Mouse (Mus musculus): ENCODE measurements around the gene Dusp3. TPM values are rescaled to one million over a fixed set of nuclear protein-coding genes. Genes with fewer than 3 reads are reported as not detected.

Gene Dusp3
- total RNA-seq, 2 experiments from 2014 or later: 93.3 to 96.3 TPM

- no peak for DNase-seq
These were observed 54.8 kb downstream of the Dusp3 start for GRCm38 (mm10) chr11:101931978-101932377.

GRCm38 (mm10) chr11:101928030-101928762 is 58.6 kb downstream of the Dusp3 start:
- peak; percentile 81 for DNase-seq

GRCm38 (mm10) chr11:101926951-101927589 is 59.7 kb downstream of the Dusp3 start:
- peak; percentile 66 for DNase-seq

GRCm38 (mm10) chr11:101925636-101926035 is 61.2 kb downstream of the Dusp3 start:
- DNase-seq: no peak

DNA sequence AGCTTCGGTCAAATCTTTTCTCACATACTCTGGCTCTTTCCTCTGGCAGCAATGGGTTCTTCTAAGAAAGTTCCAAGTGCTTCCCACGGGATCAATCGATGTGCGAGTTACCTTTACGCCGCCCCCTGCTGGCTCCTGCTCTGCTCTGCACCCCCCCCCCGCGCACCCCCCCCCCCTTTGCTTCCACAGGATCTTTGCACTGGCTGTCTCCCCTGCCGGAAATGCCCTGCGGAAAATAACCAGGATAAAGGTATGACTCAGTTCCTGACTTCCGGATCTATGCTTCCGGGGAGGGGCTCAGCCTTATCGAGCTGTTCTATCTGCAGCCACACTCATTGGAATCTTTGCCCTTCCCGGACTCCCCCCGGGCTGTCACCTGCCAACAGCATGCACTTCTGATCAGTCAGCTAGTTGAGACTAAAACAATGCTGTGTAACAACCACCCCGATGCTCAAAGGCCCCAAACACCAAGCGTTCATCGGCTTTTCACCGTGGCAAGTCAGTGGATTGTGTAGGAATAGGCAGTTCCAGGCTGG is 62.3 kb downstream of the Dusp3 start:
- DNase-seq: no peak

DNA sequence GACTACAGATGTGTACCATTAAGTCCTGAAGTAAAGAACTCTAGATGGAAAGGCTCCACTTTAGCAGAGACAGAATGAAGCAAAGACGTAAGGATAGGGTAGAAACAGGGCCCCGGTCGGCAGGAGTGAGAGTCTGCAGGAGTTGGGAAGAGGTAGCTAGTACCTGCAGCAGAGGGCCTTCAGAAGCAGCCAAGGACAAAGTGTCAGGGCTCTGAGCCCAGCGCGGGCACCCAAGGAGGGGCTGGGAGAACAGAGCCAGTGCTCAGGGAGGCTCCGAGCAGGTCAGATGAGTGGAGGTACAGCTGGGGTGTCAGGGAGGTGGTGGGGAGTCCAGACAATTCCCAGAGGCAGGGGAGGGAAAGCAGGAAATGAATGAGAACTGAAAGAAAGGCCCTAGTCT is 62.8 kb downstream of the Dusp3 start:
- no peak for DNase-seq

GRCm38 (mm10) chr11:101921361-101921952 is 65.4 kb downstream of the Dusp3 start:
- DNase-seq: peak; percentile 31

Other genes starting within 250 kb of the Dusp3 start
- 1 to 10 TPM; 3.2 to 3.9 TPM for gene Etv4, start 201.6 kb downstream of the Dusp3 start, total RNA-seq (2021)
- 10 to 100 TPM; 10.1 to 11.0 TPM for gene Meox1, start 92.6 kb downstream of the Dusp3 start, total RNA-seq (2021)
- gene Sost, start 20.0 kb downstream of the Dusp3 start, total RNA-seq (2021): 1 to 10 TPM in 1 of 2 experiments, not detected in 1; 3.0 TPM
- not detected for gene Cfap97d1, start 2.7 kb downstream of the Dusp3 start, total RNA-seq (2021)
- gene Mpp3, start 41.4 kb upstream of the Dusp3 start, total RNA-seq (2021): 10 to 100 TPM; 11.8 to 16.0 TPM
- gene Cd300lg, start 54.5 kb upstream of the Dusp3 start, total RNA-seq (2021): 10 to 100 TPM; 44.1 to 53.0 TPM
- gene Mpp2, start 101.5 kb upstream of the Dusp3 start, total RNA-seq (2021): 10 to 100 TPM in 1 of 2 experiments, 1 to 10 TPM in 1; 8.7 to 10.3 TPM
- gene Ppy, start 114.3 kb upstream of the Dusp3 start, total RNA-seq (2021): not detected
- not detected for gene Pyy, start 120.8 kb upstream of the Dusp3 start, total RNA-seq (2021)
- gene Nags, start 158.5 kb upstream of the Dusp3 start, total RNA-seq (2021): 1 to 10 TPM; 2.4 to 6.6 TPM
- 10 to 100 TPM; 13.9 to 14.8 TPM for gene Tmem101, start 169.4 kb upstream of the Dusp3 start, total RNA-seq (2021)
- gene Lsm12, start 198.3 kb upstream of the Dusp3 start, total RNA-seq (2021): 10 to 100 TPM; 77.5 to 80.8 TPM
- gene G6pc3, start 202.6 kb upstream of the Dusp3 start, total RNA-seq (2021): 10 to 100 TPM; 72.3 to 74.7 TPM
- gene Hdac5, start 243.2 kb upstream of the Dusp3 start, total RNA-seq (2021): 100 to 1,000 TPM in 1 of 2 experiments, 10 to 100 TPM in 1; 84.4 to 113 TPM

All from adrenal gland, postnatal 10 days (tissue).